Mouse (Mus musculus): ENCODE results near the gene Armc8. TPM values are rescaled to one million over a fixed set of nuclear protein-coding genes. Genes with fewer than 3 reads are reported as not detected.
A peak's percentile ranks its signal among the peaks of the same experiment; 100 is the strongest.

The Armc8 gene
- polyA plus RNA-seq, 1 experiment from 2014 or later: 28.0 TPM

DNA sequence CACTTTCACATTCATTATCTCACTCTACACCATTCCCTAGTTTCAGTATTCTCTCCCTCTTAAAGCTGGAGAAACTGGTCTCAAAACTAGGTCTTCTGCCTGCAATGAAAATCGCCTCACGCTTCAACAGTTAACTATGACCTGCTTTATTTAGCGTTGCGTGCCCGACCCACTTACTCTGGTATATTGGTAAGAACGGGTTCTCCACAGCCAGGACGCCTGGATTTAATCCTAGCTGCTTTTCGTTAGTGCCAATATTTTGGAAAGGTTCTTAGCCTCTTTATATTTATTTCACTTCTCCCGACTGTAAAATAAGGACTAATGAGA, 335 bp upstream of the Armc8 start:
- H3K27ac ChIP-seq (ENCODE audit: low read depth, low read length): peak overlapping the region; percentile 95

DNA sequence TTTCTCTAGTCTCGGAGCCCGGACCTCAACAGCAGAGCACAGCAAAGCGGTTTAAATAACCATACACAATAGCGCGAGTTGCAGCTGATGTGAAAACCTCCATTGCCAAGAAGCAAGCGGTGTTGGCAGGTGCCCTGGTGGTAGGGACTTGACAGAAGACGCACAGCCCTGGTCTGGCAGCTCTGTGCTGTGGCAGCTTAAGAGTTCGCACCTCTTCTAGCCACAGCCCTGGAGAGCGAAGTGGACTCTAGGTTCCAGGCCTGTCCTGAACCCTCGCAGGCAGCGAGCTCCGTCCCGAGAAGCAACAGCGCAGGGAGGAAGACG, 714 bp downstream of the Armc8 start:
- peak overlapping the region; percentile 96 for H3K4me3 ChIP-seq (ENCODE audit: low read length)
- H3K36me3 ChIP-seq (ENCODE audit: control insufficient read depth, insufficient read depth, low read length): no peaks in the 10 kb centered on the region
- peak; percentile 71; the same call in 1 of the 2 replicates for ATAC-seq (ENCODE audit: low FRiP score, low TSS enrichment)
- peak overlapping the region; percentile 95 for H3K27ac ChIP-seq (ENCODE audit: low read depth, low read length)
- H3K4me1 ChIP-seq (ENCODE audit: control insufficient read depth, insufficient read depth, low read length): peaks cover 5% of the 10 kb centered on the region; the same call in 1 of the 2 replicates
- peak overlapping the region; percentile 69 for H3K4me2 ChIP-seq (replicated peaks; ENCODE audit: low read depth, low read length)
- WGBS: 2% methylated on average over 15 of the region's 15 CpGs
- H3K27me3 ChIP-seq (ENCODE audit: control insufficient read depth, insufficient read depth, low read length): no peaks in the 10 kb centered on the region
- H3K9me3 ChIP-seq (ENCODE audit: control insufficient read depth, low read length): no peaks in the 10 kb centered on the region
- H3K9ac ChIP-seq (ENCODE audit: low read depth, low read length): peak overlapping the region; percentile 86

More for the DNA sequence above, 335 bp upstream of the Armc8 start:
- H3K9me3 ChIP-seq (ENCODE audit: control insufficient read depth, low read length): no peaks in the 10 kb centered on the region
- no peaks in the 10 kb centered on the region for H3K36me3 ChIP-seq (ENCODE audit: control insufficient read depth, insufficient read depth, low read length)
- peak; percentile 48; the same call in 1 of the 2 replicates for ATAC-seq (ENCODE audit: low FRiP score, low TSS enrichment)
- H3K4me1 ChIP-seq (ENCODE audit: control insufficient read depth, insufficient read depth, low read length): peaks cover 5% of the 10 kb centered on the region; the same call in 1 of the 2 replicates
- WGBS: under 1% methylated on average over 9 of the region's 9 CpGs
- peak overlapping the region; percentile 86; the same call in 1 of the 2 replicates for H3K9ac ChIP-seq (ENCODE audit: low read depth, low read length)
- peak overlapping the region; percentile 69 for H3K4me2 ChIP-seq (replicated peaks; ENCODE audit: low read depth, low read length)
- H3K27me3 ChIP-seq (ENCODE audit: control insufficient read depth, insufficient read depth, low read length): no peaks in the 10 kb centered on the region
- H3K4me3 ChIP-seq (ENCODE audit: low read length): peak overlapping the region; percentile 96

DNA sequence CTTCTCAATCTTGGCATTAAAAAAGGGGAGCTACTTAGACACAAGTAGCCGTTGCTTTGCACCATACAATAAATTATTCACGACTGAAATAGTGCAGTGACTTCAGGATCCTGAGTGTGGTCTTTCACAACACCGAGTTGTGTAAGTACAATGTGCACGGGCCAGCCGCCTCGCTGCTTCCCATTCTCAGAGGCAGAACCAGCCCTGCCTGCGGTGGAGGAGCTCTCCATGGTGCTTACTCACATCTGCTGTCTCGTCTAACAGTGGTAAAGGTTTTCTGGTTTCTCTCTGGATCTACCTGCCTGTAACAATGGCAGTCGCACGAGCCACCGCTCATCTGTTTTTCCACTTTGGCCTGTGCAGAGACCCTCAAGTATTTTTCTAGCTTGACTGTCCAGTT, 5.0 kb downstream of the Armc8 start:
- no peaks in the 10 kb centered on the region for H3K27me3 ChIP-seq (ENCODE audit: control insufficient read depth, insufficient read depth, low read length)
- 21% methylated on average over 11 of the region's 11 CpGs for WGBS
- no peaks in the 10 kb centered on the region for H3K9me3 ChIP-seq (ENCODE audit: control insufficient read depth, low read length)
- H3K4me3 ChIP-seq (ENCODE audit: low read length): no peak overlapping the region
- no peak for ATAC-seq (ENCODE audit: low FRiP score, low TSS enrichment)
- H3K4me1 ChIP-seq (ENCODE audit: control insufficient read depth, insufficient read depth, low read length): peaks cover 5% of the 10 kb centered on the region; the same call in 1 of the 2 replicates
- no peaks in the 10 kb centered on the region for H3K36me3 ChIP-seq (ENCODE audit: control insufficient read depth, insufficient read depth, low read length)
- H3K4me2 ChIP-seq (replicated peaks; ENCODE audit: low read depth, low read length): no peak overlapping the region
- H3K27ac ChIP-seq (ENCODE audit: low read depth, low read length): no peak overlapping the region
- H3K9ac ChIP-seq (ENCODE audit: low read depth, low read length): no peak overlapping the region

DNA sequence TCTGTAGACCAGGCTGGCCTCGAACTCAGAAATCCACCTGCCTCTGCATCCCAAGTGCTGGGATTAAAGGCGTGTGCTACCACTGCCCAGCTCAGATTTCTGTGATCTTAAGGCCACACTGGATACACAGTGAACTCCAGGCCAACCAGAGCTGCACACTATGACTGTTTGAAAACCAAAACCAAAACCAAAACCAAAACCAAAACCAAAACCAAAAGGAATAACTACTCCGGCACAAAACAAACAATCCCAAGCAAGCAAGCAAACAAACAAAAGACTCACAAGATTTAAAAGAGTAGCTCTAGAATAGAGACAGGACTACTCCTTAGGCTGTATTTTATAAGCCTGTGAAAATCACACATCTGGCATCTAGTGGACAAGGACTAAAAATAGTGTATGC, 8.3 kb downstream of the Armc8 start:
- H3K9ac ChIP-seq (ENCODE audit: low read depth, low read length): no peak overlapping the region
- no peaks in the 10 kb centered on the region for H3K4me1 ChIP-seq (ENCODE audit: control insufficient read depth, insufficient read depth, low read length)
- no peak overlapping the region for H3K27ac ChIP-seq (ENCODE audit: low read depth, low read length)
- H3K4me3 ChIP-seq (ENCODE audit: low read length): no peak overlapping the region
- H3K27me3 ChIP-seq (ENCODE audit: control insufficient read depth, insufficient read depth, low read length): no peaks in the 10 kb centered on the region
- no peak overlapping the region for H3K4me2 ChIP-seq (replicated peaks; ENCODE audit: low read depth, low read length)
- no peaks in the 10 kb centered on the region for H3K36me3 ChIP-seq (ENCODE audit: control insufficient read depth, insufficient read depth, low read length)
- no peaks in the 10 kb centered on the region for H3K9me3 ChIP-seq (ENCODE audit: control insufficient read depth, low read length)
- no peak for ATAC-seq (ENCODE audit: low FRiP score, low TSS enrichment)
- WGBS: 95% methylated on average over 3 of the region's 3 CpGs

DNA sequence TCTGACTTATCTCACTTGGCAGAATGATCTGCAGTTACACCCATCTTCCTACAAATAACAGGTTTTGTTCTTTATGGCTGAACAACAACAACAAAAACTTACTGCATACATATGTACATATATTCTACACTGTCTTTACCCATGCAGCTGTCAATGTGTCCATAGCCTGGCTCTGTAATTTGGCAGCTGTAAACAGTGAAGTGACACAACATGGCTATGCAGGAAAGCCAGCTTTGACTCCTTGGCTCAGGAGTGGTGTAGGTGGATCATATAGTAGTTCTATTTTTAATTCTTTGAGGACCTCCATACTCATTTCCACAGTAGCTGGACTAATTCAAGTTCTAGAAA, 9.2 kb downstream of the Armc8 start:
- ATAC-seq (ENCODE audit: low FRiP score, low TSS enrichment): no peak
- H3K4me3 ChIP-seq (ENCODE audit: low read length): no peak overlapping the region

DNA sequence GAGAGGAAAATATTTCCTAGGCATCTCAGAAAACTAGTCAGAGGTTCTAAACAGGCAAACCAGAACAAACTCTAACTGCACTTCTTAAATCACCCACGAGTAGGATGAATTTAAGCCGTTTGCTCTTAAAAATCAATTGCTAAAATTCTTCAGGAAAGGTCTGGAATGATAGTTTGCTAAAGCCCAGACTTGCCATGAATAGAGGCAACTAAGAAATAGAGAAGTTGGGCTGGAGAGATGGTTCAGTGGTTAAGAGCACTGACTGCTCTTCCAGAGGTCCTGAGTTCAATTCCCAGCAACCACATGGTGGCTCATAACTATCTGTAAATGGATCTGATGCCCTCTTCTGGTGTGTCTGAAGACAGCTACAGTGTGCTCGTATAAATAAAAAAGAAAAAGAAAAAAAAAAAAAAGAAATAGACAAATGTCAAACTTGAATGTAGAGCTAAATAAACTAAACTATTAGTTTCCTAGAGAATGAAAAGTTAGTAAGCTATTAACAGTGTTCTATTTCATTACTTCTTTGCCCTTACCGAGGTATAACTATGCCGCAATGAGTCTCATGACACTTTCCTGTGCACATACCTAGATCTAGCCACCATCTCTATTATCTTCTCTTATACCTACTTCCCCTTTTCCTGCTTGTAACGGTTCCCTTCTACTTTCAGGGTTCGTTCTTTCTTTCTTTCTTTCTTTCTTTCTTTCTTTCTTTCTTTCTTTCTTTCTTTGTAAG, 9.7 kb downstream of the Armc8 start:
- no peak overlapping the region for H3K27ac ChIP-seq (ENCODE audit: low read depth, low read length)
- no peak overlapping the region for H3K4me2 ChIP-seq (replicated peaks; ENCODE audit: low read depth, low read length)
- no peak for ATAC-seq (ENCODE audit: low FRiP score, low TSS enrichment)
- no peak overlapping the region for H3K9ac ChIP-seq (ENCODE audit: low read depth, low read length)
- H3K27me3 ChIP-seq (ENCODE audit: control insufficient read depth, insufficient read depth, low read length): no peaks in the 10 kb centered on the region
- no peaks in the 10 kb centered on the region for H3K36me3 ChIP-seq (ENCODE audit: control insufficient read depth, insufficient read depth, low read length)
- H3K4me3 ChIP-seq (ENCODE audit: low read length): no peak overlapping the region
- no peaks in the 10 kb centered on the region for H3K4me1 ChIP-seq (ENCODE audit: control insufficient read depth, insufficient read depth, low read length)
- 87% methylated on average over 7 of the region's 7 CpGs for WGBS
- H3K9me3 ChIP-seq (ENCODE audit: control insufficient read depth, low read length): no peaks in the 10 kb centered on the region

More for the DNA sequence above, 9.2 kb downstream of the Armc8 start:
- Histone ChIP-seq H3K27me3 (ENCODE audit: control insufficient read depth, insufficient read depth, low read length) (no peaks in the 10 kb centered on the region), H3K9me3 (ENCODE audit: control insufficient read depth, low read length) (no peaks in the 10 kb centered on the region), H3K9ac (ENCODE audit: low read depth, low read length) (no peak overlapping the region), H3K27ac (ENCODE audit: low read depth, low read length) (no peak overlapping the region), H3K4me2 (replicated peaks; ENCODE audit: low read depth, low read length) (no peak overlapping the region), H3K36me3 (ENCODE audit: control insufficient read depth, insufficient read depth, low read length) (no peaks in the 10 kb centered on the region), H3K4me1 (ENCODE audit: control insufficient read depth, insufficient read depth, low read length) (no peaks in the 10 kb centered on the region)

DNA sequence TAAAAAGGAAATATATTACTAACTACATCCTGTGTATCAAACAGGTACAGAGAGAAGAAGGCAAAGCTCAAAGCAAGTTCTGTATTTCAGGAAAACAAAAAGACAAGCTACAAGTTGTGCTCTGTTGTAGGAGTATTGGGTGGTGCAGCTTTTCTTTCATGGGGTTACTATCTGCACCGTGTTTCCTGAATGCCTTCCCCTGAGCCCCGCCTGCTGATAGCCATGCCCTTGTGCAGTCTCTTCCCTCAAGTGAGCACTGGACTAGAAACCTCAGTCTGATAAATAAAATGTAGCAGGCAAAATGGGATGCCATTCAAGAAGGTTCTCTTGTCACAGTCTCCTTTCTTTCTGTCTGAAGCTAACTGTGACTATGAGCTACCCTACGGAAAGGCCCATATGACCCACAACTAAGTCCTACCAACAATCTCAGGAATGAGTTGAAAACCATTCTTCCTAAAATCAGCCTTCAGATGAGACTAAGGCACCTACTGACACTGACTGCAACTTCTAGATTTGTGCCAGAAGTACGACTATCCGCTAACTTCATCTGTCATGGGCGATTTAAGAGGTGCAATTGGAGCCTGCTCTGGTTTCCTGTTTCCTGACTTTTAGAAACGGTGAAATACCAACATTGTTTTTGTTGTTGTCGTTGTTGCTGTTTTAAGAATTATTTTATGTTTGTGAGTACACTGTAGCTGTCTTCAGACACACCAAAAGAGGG, 11.0 kb downstream of the Armc8 start:
- Histone ChIP-seq H3K9ac (ENCODE audit: low read depth, low read length) (no peak overlapping the region), H3K4me1 (ENCODE audit: control insufficient read depth, insufficient read depth, low read length) (no peaks in the 10 kb centered on the region; the same call in 1 of the 2 replicates), H3K9me3 (ENCODE audit: control insufficient read depth, low read length) (no peaks in the 10 kb centered on the region), H3K27ac (ENCODE audit: low read depth, low read length) (no peak overlapping the region), H3K27me3 (ENCODE audit: control insufficient read depth, insufficient read depth, low read length) (no peaks in the 10 kb centered on the region), H3K4me3 (ENCODE audit: low read length) (no peak overlapping the region), H3K36me3 (ENCODE audit: control insufficient read depth, insufficient read depth, low read length) (no peaks in the 10 kb centered on the region), H3K4me2 (replicated peaks; ENCODE audit: low read depth, low read length) (no peak overlapping the region)
- WGBS: 66% methylated on average over 8 of the region's 8 CpGs
- ATAC-seq (ENCODE audit: low FRiP score, low TSS enrichment): no peak

DNA sequence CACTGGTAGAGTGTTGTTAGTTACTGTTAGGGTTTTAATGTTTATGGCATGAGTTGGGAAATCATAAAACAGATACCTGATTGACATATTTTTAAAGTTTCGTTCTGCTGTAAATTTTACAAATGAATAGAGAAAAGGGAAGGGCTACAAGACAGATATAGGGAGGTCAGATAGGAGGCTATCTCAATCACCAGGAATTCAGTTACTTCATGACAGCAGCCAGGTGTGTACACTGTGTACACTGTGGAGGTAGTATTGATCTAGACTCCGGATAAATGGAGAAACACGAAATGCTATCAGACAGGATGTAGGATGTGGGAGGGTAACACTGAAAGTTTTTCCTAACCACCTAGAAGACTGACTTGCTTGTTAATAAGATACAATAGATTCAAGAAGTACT, 13.4 kb downstream of the Armc8 start:
- Histone ChIP-seq H3K9ac (ENCODE audit: low read depth, low read length) (no peak overlapping the region), H3K4me2 (replicated peaks; ENCODE audit: low read depth, low read length) (no peak overlapping the region), H3K27ac (ENCODE audit: low read depth, low read length) (no peak overlapping the region), H3K9me3 (ENCODE audit: control insufficient read depth, low read length) (no peaks in the 10 kb centered on the region), H3K4me3 (ENCODE audit: low read length) (no peak overlapping the region), H3K4me1 (ENCODE audit: control insufficient read depth, insufficient read depth, low read length) (no peaks in the 10 kb centered on the region; the same call in 1 of the 2 replicates), H3K27me3 (ENCODE audit: control insufficient read depth, insufficient read depth, low read length) (no peaks in the 10 kb centered on the region), H3K36me3 (ENCODE audit: control insufficient read depth, insufficient read depth, low read length) (no peaks in the 10 kb centered on the region)
- ATAC-seq (ENCODE audit: low FRiP score, low TSS enrichment): no peak
- WGBS: 85% methylated on average over 3 of the region's 3 CpGs

DNA sequence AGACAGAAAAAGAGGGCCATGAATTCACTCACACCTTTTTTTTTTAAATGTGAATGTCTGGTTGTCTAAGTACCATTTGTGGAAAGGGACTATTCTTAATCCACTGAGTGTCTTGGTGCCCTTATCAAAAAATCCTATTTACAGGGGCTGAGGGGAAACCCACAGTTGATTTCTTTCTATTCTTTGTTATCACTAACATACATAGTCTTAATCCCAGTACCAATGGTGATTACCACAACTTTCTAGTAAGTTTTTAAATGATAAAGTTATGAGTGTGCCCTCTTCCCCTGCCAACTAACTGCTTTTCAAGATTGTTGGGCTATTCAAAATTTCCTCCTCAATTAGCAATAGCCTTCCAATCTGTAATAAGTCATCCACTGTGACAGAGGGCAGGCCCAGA, 14.6 kb downstream of the Armc8 start:
- Histone ChIP-seq H3K4me1 (ENCODE audit: control insufficient read depth, insufficient read depth, low read length) (no peaks in the 10 kb centered on the region; the same call in 1 of the 2 replicates), H3K4me2 (replicated peaks; ENCODE audit: low read depth, low read length) (no peak overlapping the region), H3K27me3 (ENCODE audit: control insufficient read depth, insufficient read depth, low read length) (no peaks in the 10 kb centered on the region), H3K36me3 (ENCODE audit: control insufficient read depth, insufficient read depth, low read length) (no peaks in the 10 kb centered on the region), H3K9ac (ENCODE audit: low read depth, low read length) (no peak overlapping the region), H3K4me3 (ENCODE audit: low read length) (no peak overlapping the region), H3K9me3 (ENCODE audit: control insufficient read depth, low read length) (no peaks in the 10 kb centered on the region), H3K27ac (ENCODE audit: low read depth, low read length) (no peak overlapping the region)
- ATAC-seq (ENCODE audit: low FRiP score, low TSS enrichment): no peak

All from kidney, embryonic 14.5 days (tissue).